Mouse (Mus musculus) adrenal gland, adult 2 months (tissue): Measurements from ENCODE around the gene Skap2. TPM values are rescaled to one million over a fixed set of nuclear protein-coding genes. Genes with fewer than 3 reads are reported as not detected.

ENCODE experiments used
- DNase-seq: peaks from one replicate; pipeline ENCODE4 v3.0.0; 2021
- polyA plus RNA-seq: library from polyadenylated mRNA; depleted of rRNA; stranded (reverse); fragments of >200 nt; gene quantifications from 2 replicates; pipeline ENCODE4 v1.2.3, GENCODE M21; 2012
- total RNA-seq, 2 experiments: library from RNA; stranded (reverse); gene quantifications; 2 replicates each; pipeline ENCODE4 v1.2.3; 2021

The Skap2 gene
- total and polyA plus RNA-seq, 3 experiments: 3.5 to 57.5 (median 45.6) TPM

DNA sequence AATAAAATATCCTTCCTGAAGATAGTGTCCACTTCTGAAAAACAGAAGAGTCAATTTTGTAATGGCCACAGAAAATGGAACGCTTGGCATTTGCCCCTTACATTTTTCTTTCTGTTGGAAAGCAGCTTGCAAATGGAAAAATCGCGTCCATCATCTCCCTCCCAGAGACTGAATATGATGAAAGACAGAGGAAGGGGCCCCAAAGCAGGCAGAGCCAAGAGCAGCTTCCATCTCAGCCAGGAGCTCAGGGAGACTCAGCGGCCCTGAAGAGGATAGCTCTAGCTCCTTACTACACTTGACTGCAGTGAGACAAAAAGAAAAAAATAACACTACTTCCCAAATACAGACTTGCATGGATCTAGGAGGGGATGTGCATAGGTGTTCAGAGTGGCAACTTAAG lies 122.5 kb downstream of the Skap2 start:
- no peak for DNase-seq

- no peak for DNase-seq
These were observed 125.4 kb downstream of the Skap2 start for GRCm38 (mm10) chr6:51886902-51887431.

DNA sequence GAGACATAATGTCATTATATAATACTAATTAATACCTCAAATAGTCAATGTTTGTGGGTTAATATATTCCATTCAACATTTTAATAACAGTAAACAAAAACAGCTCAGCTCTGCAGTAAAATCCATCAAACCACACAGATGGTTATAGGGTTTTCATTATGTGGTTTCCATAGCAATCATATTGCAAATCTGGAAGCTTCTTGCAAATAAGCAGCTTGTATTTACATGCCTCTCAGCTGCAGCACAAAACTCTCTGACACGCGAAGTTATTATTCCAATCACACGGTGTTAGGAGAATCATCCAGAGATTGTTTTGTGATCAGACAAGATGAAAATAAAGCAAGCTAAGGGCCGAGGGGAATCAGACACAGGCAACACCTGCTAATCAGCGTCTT lies 129.5 kb downstream of the Skap2 start:
- no peak for DNase-seq

DNA sequence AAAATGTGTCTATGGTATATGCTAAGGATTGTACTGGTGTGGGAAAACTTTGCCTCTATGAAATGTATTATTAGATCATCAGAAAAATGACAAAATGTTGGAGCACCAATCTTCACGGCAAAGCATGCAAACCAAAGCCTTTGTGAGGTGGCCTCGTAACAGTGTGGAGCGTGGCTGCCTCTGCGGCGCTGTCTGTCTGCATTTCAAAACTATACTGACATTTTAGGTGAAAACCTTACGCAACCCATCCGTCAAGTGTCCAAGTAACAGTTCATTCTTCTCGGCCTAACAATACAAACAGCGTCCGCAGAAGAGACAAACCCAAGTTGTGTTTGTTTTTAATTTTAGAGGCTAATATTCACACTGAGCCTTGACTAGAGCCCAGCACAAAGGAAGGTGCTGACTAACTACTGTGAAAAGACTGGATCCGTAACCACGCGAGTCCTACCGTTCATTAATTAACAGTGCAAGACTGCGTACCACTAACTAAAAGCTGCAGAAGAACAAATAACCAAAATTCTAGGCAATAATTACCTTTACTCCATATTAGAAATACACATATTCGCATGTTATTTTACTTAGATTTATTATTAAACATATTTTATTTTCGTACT lies 130.0 kb downstream of the Skap2 start:
- no peak for DNase-seq

- peak; percentile 42 for DNase-seq
These were observed 131.0 kb downstream of the Skap2 start for GRCm38 (mm10) chr6:51881181-51881968.

GRCm38 (mm10) chr6:51880778-51881177 lies 131.6 kb downstream of the Skap2 start:
- peak; percentile 13 for DNase-seq

- DNase-seq: peak; percentile 26
These were observed 133.8 kb downstream of the Skap2 start for GRCm38 (mm10) chr6:51878551-51878950.

DNA sequence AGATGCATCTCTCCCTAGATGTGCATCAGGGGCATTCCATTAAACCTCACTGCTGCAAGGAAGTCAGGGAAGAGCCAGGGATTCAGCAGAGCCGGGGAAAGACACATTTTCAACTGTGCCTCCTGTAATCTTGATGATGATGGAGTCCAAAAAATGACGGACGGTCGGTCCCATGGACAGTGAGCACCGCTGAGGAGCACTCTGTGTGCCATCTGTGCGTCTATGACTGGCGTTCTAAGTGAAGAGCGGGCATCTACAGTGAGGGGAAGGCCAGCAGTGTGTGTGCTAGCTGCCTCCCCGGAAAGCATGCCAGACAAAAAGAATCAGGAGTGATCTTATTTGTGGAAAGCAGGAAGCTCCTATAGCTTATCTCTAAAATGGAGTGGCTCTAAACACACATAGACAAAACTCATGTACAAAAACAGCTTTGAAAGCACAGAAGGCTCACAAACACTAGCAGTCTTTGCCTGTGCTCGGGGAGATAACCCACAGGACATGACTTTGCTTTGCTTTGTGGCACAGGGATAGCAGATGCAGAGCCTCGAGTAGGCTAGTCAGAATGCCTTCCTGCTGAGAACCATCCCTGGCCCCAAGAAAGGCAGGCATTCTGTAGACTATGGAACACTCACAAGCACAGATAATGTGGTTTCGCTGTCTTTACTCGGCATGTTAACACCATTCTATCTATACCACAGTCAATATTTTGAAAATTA lies 135.4 kb downstream of the Skap2 start:
- no peak for DNase-seq

DNA sequence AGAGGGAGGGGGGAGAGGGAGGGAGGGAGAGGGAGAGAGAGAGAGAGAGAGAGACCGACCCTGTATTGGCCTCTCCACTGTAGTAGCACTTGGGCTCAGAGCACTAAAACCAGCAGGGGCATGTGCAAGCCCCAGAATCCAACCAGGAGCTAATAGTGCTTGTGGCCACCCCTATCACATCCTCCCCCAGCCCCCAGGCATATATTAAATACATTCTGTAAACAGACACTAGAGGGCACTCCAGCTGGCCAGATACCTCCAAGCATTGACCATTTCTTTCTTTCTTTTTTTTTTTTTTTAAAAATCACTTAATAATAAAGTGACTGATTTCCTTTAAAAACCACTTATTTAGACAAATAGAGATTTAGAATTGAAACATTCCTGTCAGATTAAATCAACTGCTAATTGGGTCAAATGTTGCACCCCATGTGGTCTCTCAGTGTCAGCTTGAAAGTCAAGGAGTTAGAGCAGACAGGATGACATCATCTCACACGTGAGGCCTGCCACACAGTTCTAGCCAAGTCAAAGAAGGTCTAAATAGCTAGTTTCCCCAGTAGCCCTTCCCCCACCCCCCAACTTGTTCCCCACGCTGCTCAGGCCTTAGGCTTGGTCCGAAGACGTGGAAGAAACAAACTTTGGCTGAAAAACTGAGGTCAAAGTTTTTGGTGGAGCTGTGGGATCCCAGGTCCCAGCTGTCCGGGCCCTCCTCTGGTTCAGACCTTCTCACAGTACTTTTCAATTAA lies 136.3 kb downstream of the Skap2 start:
- DNase-seq: peak; percentile 36

- no peak for DNase-seq
These were observed 138.3 kb downstream of the Skap2 start for GRCm38 (mm10) chr6:51874035-51874434.

GRCm38 (mm10) chr6:51871135-51871534 lies 141.2 kb downstream of the Skap2 start:
- no peak for DNase-seq

DNA sequence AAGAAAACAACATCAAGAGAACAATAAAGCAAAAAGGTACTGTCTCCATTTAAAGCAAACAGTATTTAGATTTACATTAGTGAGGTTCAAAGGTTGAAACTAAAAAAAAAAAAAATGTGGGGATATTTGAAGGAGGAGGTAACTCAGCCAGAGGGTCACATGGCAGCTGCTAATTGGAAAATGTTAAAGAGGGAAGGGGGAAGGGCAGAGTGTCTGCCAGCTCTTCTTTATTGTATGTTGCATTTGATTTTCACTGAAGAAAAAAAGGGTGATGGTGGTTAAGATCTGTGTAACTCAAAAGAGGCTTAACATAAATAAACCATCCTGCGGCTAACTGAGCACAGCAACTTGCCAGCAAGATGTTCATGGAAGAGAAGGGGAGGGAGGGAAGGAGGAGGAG lies 142.1 kb downstream of the Skap2 start:
- DNase-seq: no peak

- DNase-seq: no peak
These were observed 145.8 kb downstream of the Skap2 start for GRCm38 (mm10) chr6:51866596-51866995.

GRCm38 (mm10) chr6:51863508-51863907 lies 148.8 kb downstream of the Skap2 start:
- DNase-seq: no peak

- no peak for DNase-seq
These were observed 152.0 kb downstream of the Skap2 start for GRCm38 (mm10) chr6:51860300-51860699.

- peak; percentile 93 for DNase-seq
These were observed 154.5 kb downstream of the Skap2 start for GRCm38 (mm10) chr6:51857821-51858220.

GRCm38 (mm10) chr6:51853291-51853690 lies 159.1 kb downstream of the Skap2 start:
- DNase-seq: peak; percentile 13

DNA sequence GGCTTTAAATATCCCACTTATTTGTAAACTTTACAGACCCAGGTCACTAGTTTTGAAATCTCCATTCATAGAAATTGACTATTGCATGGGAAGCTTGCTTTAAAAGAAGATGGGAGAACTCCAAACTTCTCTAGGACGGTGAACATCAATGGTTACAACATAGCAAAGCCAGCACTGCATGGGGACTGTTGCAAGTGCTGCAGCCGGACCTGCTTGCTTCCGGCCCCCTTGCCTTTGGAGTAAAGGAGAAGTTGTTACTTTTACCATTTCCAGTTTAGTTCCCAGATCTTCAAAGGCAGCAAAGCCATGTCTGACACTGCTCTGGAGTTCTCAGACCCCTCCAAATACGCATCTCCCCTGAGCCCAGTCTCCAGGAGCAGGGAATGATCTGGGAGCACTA lies 159.7 kb downstream of the Skap2 start:
- no peak for DNase-seq

DNA sequence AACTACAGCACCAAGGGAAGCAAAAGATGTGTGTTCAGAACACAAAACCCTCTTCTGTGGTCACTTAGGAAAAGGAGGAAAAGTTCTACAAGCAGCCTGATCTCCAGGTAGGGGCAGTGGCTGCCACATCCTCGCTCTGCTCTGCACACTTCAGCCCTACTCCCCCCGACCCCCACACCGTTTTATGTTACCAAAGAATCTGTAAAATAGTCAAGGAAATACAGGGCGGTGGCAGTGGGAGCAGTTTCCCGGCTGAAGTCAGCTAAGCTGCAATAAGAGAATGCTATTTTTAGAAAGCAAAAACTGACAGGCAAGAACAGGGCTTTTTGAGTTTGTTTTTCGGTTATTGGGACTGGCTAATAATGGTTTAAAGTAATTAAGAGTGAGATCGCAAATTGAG lies 160.8 kb downstream of the Skap2 start:
- no peak for DNase-seq

- no peak for DNase-seq
These were observed 162.1 kb downstream of the Skap2 start for GRCm38 (mm10) chr6:51850030-51850817.

DNA sequence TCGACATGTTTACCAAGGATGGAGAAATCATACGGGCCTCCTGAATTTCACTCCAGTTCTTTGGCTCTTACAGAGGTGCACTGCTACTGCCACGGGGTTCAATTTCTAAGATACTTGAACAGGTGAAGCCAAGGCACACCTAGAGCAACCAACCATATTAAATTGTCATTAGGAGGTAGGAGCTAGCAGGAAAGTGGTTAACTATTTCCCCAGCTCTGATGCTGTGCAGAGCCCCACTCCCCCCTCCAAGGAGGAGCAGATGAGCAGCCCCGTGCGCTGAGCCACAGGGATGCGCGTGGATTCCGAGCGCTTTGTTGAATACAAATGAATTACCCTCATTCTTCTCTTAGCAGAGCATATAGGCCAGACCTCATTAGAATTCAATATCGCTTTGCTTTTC lies 162.8 kb downstream of the Skap2 start:
- DNase-seq: no peak
